Mouse (Mus musculus): ENCODE measurements around the gene Ganab.

The Ganab gene

GRCm38 (mm10) chr19:8966198-8966589, 68.3 kb downstream of the Ganab start:
- DNase-seq (ENCODE audit: low read depth, low spot score) = no peak

Measured in A20 (cell line).